Mouse (Mus musculus) gonadal fat pad, adult 2 months (tissue): ENCODE data around the gene Ddx47. TPM values are rescaled to one million over a fixed set of nuclear protein-coding genes. Genes with fewer than 3 reads are reported as not detected.
A peak's percentile ranks its signal among the peaks of the same experiment; 100 is the strongest.

ENCODE experiments used
- DNase-seq: peaks from one replicate; pipeline ENCODE4 v3.0.0-alpha.2; 2012; ENCODE audit warnings: low read depth
- polyA plus RNA-seq: library from polyadenylated mRNA; depleted of rRNA; stranded (reverse); fragments of >200 nt; gene quantifications from 2 replicates; pipeline ENCODE4 v1.2.3, GENCODE M21; 2012

Ddx47 gene
- polyA plus RNA-seq, 1 experiment, result 42.1 TPM

DNA sequence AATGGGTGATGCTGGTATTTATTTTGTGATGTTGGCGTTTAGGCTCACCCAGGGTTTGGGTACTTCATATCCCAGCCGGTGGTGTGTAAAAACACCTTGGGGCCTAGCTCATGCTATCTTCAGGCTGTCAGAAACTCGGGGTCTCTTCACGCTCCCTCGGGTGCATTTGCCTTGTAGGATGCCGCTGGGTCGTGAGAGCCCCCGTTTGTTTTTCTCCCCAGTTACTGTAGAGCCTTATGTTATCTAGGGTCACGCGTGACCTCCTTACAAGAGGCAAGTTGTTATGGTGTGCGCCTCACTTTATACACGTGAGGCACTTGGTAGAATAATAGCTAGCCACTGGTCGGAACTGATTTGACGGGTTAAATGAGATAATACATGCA lies 313 bp downstream of the Ddx47 start:
- DNase-seq, result no peak

GRCm38 (mm10) chr6:135017211-135017610 lies 5.8 kb downstream of the Ddx47 start:
- DNase-seq, result no peak

DNA sequence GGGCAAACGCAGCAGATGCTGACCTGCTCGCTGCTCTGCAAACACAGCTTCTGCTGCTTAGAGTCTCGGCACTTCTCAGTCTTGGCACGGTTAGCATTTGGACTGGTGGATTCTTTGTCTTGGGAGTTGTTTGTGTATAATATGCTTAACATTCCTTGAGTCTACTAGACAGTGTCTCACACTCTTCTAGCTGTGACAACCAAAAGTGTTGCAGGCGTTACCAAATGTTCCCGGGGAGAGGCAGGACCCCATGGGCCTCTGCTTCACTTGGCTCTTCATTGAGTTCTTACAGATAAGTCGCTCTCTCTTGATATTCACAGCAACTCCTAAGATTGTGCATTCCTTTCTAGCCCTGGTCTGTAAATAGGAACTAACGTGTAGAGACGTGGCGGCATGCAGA lies 8.2 kb downstream of the Ddx47 start:
- no peak for DNase-seq

DNA sequence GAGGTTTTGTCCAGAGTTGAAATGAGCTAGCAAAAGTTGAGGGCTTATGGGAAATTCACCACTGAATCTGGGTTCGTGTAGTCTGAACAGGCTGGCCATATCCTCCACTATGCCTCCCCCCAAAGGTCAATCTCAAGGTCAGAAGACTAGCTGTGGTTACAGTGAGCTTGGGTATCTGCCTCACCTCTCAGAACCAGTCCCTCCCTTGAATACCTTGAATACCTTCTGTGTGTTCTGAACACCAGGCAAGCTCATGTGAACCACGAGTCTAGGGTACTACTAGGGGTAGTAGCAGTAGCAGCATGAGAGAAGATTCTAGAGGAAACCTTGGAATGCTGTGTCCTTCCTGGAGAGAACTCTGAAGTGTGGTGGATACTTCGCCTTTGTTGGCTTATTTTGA lies 10.2 kb downstream of the Ddx47 start:
- no peak for DNase-seq

DNA sequence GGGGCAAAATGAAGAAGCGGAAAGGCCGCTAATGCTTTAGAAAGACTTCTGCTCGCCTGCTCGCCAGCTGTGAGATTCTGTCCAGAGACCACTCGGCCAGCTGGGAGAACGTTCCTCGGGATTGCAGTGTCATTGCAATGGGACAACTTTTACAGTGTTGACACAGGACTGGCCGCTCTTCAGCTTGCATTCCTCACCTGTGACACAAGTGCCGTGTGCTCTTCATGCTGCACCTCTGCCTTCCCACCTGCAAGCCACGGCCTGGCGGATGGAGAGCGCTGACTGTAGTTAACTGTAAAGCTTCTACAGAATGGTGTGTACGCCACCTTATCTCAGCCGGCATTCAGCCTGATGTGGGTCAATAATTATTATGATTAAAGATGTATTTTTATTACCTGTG lies 12.0 kb downstream of the Ddx47 start:
- no peak for DNase-seq

- DNase-seq, result no peak
Measured at GRCm38 (mm10) chr6:135024781-135025420, 13.5 kb downstream of the Ddx47 start.

DNA sequence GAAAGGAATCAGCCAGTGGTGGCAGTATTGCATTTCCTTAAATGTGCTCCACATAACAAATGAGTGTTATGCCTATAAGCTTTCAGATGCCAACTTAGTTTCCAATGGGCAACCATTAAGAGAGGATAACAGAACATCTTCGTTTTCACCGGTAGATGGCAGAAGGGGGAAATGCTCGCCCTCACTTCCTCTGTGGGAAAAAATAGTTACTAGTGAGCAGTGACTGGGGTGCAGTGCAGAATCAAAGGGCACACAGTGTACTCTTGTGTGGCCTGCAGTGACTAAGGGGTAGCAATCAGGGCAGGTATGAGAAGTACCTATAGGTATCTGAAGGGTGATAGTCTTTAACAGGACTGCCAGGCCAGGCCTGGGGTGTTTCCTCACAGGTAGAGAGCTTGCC lies 14.8 kb downstream of the Ddx47 start:
- DNase-seq, result no peak

GRCm38 (mm10) chr6:135026755-135027154 lies 15.3 kb downstream of the Ddx47 start:
- DNase-seq, result no peak

DNA sequence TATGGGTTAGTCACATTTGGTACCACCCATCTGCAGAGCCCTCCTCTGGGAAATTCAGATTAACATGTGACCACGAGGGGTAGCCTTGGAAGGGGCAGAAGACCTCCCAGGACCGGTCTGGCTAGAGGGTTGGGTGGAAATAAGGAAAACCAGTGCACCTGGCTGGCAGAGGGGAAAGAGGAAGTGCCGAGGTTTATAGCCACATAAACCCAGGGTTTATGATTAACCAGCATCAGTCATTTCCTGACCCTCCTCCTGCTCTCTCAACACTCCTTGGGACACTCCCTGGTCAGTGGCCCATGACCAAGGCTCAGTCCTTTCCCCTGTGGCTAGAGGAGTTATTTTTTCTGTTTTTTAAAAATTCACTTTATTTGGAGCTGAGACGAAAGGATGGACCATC lies 17.8 kb downstream of the Ddx47 start:
- no peak for DNase-seq

DNA sequence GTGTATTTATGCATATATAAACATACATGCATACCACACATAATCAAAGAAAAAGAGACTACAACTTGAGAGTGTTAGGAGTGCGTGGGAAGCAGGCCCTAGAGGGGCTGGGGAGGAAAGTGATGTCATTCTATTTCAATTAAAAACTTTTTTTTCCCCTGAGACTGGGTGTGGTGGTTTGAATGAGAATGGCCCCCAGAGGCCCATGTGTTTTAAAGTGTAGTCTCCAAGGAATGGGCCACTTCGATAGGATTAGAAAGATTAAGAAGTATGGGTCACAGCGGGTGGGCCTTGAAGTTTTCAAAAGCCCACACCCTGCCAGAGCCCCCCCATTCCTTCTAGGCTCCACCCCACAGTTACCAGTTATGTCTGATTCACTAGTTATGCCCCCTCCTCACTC lies 27.3 kb downstream of the Ddx47 start:
- no peak for DNase-seq

- no peak for DNase-seq
Measured at GRCm38 (mm10) chr6:135040275-135040871, 29.0 kb downstream of the Ddx47 start.

- DNase-seq, result no peak
Measured at GRCm38 (mm10) chr6:135041930-135042329, 30.5 kb downstream of the Ddx47 start.

DNA sequence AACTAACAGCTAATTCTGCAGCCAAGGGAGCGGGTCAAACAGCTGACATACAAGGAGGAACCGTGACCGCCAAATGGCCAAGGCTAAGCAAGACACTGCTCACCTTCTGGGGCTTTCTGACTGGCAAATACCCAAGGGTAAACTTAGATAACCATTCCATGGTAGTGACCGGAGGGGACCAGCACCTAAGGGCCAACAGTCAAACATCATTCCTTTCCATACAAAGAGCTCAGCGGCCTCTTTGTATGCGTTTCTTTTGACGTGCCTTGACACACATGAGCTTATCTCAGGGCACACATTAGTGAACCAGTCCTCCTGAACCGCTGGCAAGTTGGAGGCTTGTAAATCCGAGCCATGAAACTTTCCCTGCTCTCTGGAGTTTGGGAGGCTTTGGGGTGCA lies 35.9 kb downstream of the Ddx47 start:
- no peak for DNase-seq

DNA sequence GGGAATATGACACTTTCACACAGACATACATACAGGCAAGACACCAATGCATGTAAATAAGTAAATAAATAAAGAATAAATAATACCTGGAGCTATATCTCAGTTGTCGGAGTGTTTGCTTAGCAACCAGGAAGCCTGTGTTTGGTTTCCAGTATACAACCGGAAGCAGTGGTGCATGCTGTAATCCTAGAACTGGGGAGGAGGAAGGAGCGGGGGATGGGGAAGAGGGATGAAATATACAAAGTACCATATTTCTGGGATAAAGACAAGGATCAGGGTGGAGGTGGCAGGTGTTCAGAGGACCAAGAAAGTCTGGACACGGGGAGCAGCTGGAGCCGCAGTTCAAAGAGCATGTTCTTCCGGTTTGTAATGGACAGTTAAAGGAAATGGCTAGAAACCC lies 37.1 kb downstream of the Ddx47 start:
- no peak for DNase-seq

DNA sequence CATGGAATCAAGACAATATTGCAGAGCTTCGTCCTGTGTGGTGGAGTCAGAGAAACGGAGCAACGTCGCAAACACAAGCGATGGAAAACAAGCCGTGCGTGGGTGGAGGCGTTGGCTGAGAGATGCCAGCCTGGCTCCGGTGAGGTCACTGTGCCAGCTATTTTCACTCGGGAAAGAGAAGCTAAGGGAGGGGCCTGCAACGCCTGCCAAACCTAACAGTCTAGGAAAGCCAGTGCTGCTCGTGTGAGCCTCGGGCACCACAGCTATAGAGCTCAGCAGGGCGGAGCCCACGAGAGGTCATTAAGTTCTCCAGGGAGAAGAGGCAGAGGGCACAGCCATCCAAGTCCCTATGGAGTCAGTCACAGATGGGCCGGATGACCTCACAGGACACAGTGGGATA lies 37.5 kb downstream of the Ddx47 start:
- no peak for DNase-seq

GRCm38 (mm10) chr6:135053789-135054188 lies 42.4 kb downstream of the Ddx47 start:
- no peak for DNase-seq

- DNase-seq, result no peak
Measured at GRCm38 (mm10) chr6:135055882-135056281, 44.5 kb downstream of the Ddx47 start.

- no peak for DNase-seq
Measured at GRCm38 (mm10) chr6:135060728-135061127, 49.3 kb downstream of the Ddx47 start.

GRCm38 (mm10) chr6:135064621-135065020 lies 53.2 kb downstream of the Ddx47 start:
- DNase-seq, result no peak

DNA sequence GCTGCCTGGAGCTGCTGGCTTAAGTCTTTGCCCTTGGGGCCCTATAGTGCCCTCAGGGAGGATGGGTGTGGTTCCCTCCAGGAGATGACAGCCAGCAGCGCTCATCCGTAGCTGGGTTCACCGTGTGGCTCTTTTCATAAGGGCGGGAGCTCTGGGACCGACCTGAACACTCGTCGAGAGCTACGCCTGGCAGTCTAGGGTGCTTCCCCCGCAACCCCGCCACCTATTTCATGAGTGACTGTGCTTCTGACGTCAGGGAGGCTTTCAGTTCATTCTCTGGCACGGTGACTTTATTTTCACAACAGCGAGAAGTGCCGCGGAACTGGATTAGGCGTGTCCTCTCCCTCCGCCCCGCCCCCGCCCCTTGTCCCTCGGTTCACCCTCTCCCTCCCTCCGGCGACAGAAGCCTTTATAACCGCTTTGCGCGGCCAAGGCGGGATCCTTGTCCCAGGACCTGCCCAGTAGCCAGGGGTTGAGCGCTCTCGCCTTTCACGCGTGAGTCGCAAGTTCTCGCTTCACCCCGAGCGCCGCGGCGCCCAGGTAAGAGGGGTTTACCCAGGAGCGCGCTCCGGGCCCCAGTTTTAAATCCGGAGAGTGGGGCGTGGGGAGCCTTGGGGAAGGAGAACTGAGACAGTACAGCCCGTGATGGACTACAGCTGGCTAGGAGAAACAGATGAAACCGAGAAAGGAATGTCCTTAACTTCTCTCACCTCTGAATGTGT lies 54.0 kb downstream of the Ddx47 start, which contains the start of gene Gprc5a:
Gene Gprc5a (plus strand): TSS at position 416 of the 722 bp plus-strand sequence.
- peak; percentile 47 for DNase-seq

DNA sequence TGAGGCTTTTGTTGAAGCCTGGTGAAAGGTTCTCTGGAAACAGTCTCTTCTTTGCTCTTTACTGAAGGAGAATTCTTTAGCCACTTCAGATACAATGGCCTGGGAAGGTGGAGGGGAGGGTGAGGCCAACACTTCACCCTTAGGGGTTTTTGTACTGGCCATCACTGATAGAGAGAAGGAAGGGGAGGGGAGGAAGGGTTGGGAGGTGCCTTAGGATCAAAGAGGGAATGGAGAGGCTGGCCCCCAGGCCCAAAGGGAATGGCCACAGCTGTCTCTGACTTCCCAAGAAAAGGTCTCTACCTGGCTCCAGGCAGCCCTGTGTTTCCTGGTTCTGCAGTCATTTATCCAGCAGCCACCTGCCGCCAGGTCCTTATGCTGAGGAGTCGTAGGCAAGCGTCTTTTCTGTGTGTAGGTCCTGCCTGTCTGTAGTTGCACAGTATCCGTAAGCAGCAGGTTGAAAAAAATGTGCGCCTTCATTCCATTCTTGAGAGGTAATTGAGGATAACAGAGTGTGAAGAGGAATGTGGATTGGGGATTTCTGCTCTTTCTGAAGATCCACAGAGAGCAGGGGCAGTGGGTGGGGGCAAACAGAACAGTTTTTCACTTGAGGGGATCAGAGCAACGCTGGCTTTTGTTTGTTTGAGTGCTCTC lies 55.5 kb downstream of the Ddx47 start:
- no peak for DNase-seq

DNA sequence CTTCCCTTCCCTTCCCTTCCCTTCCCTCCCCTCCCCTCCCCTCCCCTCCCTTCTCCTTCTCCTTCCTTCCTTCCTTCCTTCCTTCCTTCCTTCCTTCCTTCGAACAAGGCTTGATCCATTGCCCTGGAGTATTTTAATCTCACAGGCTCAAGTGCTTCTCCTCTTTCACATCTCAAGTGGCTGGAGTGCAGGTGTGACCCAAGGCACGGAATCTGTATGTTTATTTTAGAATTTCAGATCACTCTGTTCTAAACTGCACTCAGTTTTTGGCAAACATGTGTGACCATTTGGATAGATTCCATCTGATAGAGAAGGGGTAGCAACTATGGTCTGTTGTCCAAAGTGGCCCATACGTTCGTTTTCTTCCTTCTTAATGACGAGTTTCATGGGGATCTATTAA lies 56.8 kb downstream of the Ddx47 start:
- DNase-seq, result no peak

- no peak for DNase-seq
Measured at GRCm38 (mm10) chr6:135069856-135070255, 58.4 kb downstream of the Ddx47 start.
